Mouse (Mus musculus) small intestine, adult 2 months (tissue): ENCODE data around the gene Usp34.

Experiments used
- CTCF ChIP-seq: fragments of 200-500 bp; IDR thresholded peaks from 2 replicates; pipeline ENCODE4 v1.5.1; 2012; ENCODE audit warnings: low read depth, mild to moderate bottlenecking, control low read depth, inconsistent platforms, low read length, moderate library complexity, mixed read lengths; ENCODE audit not compliant: insufficient replicate concordance, insufficient read length; ENCODE audit errors: extremely low read depth
- POLR2A ChIP-seq: fragments of 200-500 bp; IDR thresholded peaks from 2 replicates; pipeline ENCODE4 v1.6.1; 2012; ENCODE audit warnings: low read depth, mild to moderate bottlenecking, control low read depth, inconsistent platforms, low read length, moderate library complexity

DNA sequence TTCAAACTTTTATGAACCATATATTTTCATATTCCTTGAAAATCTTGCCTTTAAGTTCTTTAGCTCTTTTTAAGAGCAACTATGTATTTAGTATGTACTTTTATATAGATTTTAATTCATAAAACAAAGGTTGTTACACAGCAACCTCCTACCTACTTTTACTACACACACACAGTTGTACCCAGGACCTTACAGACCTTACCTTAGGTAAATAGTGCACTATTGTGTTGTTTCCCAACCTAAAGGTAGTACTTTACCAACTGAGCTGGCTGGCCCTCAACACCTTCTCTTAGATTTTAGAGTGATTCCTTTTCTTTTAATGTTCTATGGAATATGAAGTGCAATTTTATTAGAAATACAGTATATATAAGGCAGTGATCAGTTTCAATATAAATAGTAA is 65.8 kb downstream of the Usp34 start:
- TF ChIP-seq CTCF: no peak
- no peak for TF ChIP-seq POLR2A
